Mouse (Mus musculus): ENCODE measurements around the gene Col4a1.

Gene Col4a1

DNA sequence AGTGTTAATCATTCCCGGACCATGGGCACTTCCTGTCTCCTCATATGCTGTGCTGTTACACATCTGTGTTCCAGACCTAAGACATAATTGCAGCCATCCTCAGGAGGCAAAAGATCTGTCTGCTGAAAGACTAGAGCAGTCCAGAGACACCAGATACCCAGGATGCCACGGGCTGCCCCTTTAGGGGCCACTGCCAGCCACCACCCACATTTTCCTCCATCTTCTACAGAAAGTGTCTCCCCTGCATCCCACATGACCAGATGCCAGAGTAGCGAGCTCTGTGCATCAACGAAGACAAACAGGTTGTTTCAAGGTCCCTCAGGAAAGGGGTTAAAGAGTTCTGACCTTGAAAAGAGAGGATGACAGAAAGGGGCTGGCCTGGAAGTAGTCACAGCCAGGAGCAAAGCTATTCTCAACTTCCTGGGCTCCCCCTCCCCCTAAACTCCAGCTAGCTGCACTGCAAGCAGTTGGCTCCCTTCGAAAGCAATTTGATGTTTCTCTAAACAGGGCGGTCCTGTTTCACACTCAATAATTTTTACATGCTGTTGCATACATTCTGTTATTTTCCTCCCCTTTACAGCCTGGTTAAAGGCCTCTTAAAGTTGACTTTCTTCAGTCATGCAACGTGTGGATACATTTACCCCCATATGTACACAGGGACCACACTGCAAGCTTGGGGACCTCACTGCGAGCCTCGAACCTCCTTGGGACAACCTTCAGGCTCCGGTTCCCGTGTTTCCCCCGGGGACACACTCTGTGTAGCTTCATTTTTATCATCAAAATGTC lies 13.9 kb downstream of the Col4a1 start:
- DNase-seq = peak; percentile 42 to 62

DNA sequence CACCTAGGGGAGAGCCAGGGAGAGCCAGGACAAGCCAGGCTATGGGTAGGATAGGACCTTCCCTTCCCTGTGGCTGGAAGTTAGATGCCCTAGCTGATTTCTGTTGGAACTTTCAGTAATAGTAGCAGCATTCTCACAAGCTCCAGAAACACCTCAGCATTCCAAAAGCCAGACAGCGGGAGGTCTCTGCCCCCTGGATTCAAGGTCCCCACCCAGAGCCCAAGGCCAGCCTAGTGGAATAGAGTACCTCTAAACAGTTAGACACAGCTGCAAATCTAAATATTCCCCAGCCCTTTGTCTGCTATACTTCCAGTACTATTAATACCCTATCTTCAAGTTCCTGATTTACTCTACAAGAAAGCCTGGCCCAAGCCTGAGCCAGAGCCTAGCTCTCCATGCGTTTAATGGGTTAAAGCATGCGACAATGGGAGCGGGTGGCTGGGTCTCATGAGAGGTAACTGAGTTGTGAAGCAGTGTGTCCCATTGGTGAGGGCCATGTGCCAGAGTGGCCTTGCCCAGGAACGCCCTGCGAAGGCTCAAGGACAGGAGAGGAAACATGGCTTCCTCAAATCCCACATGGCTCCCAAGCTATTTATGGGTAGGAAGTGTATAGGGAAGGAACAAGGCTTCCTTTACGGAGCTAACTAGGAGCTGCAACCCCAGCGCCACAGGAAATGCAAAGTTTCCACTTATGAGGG lies 15.3 kb downstream of the Col4a1 start:
- peak; percentile 66 to 80 for DNase-seq

GRCm38 (mm10) chr8:11296282-11296943 lies 16.2 kb downstream of the Col4a1 start:
- peak in 1 of 2 experiments; percentile 28 for DNase-seq

DNA sequence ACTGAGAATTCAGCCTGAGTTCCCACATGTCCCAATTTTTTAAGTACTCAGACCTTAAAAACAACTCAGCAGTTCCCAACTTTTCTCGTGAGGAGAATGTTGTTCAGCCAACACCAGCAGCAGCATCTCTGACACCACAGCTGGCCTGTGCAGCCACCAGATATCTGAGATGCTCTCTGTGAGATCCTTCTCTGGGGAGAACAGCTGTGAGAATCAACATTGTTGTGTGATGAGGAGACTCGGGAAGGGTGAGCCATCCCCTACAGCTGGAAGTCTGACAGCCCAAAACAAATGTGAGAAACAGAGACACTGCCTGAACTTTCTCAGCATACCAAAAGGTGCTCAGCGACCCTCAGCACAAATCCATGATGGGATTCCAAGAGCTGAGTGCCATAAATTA lies 20.0 kb downstream of the Col4a1 start:
- DNase-seq = no peak

DNA sequence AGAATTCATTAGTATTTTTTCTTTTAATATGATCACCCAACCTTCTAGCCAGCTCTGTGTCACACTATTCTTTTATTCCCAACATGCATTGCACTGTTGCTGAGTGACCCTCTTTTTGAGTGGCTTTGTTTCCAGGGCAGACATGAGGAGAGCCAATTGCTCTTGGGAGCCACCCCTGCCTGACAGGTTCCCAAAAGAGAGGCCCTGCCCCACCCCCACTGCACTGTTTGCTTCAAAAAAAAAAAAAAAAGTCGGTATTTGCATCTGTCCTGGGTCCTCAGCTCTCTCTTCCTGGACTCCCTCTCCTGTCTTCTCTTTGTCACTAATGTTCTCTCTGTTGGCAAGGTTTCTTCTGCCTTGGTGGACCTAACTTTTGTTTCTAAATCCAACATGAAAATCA lies 22.1 kb downstream of the Col4a1 start:
- peak in 1 of 2 experiments; percentile 22 for DNase-seq

DNA sequence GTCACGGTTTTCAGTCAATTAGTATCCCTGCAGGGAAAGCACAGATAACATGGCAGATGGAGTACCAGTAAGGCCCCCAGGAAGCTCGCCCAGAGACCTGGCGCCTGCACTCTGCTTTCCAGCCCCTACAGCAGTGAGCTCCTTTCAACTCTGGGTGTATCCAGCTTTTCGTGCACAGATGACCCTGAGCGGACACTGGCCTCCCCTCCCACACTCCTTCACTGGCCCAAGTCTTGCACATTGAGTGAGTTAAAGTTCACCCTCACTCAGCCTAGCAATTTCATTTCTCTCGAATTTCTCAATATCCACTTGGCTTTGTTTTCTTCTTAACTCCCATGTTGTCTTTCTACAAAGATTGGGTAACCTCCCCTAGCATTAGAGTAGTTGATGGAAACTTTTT lies 24.3 kb downstream of the Col4a1 start:
- DNase-seq = peak in 1 of 2 experiments; percentile 47

DNA sequence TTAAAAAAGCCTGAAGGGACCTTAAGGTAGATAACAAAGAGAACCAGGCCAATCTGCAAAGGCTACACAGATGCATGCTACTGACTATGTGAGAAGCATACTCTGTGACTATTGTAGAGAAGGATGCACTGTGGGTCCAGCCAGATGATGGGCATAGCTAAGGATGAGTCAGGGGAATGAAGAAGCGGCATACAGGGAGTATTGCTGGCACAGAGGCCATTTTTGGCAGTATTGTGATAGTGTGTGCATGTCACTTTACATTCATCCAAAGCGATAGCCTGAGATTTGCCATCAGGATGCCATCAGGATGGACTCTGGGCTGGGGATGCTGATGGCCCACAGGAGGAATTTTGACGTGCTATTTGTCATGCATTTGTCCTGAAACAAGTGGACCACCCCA lies 25.5 kb downstream of the Col4a1 start:
- peak in 1 of 2 experiments; percentile 5 for DNase-seq

- peak in 1 of 2 experiments; percentile 38 for DNase-seq
Measured at GRCm38 (mm10) chr8:11285437-11285836, 27.2 kb downstream of the Col4a1 start.

DNA sequence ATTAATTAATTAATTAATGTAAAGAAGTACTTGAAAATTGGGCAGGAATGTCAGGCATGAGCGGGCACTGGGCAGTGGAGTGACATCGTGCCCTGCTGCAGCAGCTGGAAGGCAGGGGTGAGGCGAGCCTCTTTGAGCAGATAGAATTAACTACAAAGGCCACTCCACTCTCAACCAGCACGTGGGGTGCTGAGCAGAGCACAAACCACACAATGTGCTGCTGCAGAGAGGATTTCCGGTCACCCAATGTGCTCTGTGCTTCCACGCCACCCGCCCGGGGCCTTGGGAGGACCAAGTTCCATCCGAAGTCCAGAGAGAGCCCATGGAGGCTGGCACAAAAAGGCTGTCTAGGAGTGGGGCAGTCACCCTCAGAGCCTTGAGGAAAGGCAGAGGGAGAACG lies 29.4 kb downstream of the Col4a1 start:
- peak; percentile 41 to 64 for DNase-seq

GRCm38 (mm10) chr8:11282696-11283095 lies 29.9 kb downstream of the Col4a1 start:
- peak in 1 of 2 experiments; percentile 2 for DNase-seq

DNA sequence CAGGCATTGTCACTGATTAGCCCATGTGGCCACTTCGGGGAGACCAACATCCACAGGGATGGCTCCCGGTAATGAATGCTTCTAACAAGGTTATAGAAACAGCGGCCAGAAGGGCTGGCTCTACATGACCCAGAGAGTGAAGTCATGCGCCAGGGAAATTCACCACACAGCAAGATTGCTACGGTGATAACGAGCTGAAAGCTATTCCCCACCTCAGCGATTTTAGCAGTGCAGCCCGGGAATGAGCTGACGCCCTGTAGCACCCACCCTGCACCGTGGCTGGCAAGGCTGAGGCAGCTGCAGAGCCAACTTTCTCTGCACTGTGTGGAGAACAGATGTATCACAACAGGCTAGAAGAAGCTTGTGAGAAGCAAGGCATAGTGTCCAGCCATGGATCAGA lies 30.5 kb downstream of the Col4a1 start:
- DNase-seq = no peak

- peak in 1 of 2 experiments; percentile 17 for DNase-seq
Measured at GRCm38 (mm10) chr8:11280721-11281268, 31.8 kb downstream of the Col4a1 start.

- DNase-seq = peak; percentile 55 to 79
Measured at GRCm38 (mm10) chr8:11279296-11279826, 33.3 kb downstream of the Col4a1 start.

DNA sequence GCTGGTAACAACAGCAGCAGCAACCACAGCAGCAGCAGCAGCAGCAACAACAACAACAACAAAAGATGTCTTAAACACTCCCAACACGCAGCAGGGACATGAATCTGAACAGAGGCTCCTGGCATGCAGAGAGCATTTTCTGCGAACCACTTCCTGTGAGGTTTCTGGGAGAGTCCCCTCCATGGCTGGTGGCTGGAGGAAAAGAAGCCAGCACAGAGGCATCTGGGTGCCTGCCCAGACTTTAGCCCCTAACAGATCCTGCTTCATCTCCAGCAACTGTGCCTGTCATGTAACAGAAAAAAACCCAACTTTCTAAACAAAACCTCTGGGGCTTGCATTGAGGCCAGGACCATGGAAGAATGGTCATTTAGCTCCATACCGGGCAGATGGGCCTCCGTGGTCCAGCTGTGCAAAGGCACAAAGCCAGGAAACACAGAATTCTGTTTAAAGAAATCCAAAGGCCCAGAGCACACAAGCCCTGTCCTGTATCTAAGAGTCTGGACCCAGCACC lies 34.5 kb downstream of the Col4a1 start:
- peak; percentile 72 to 91 for DNase-seq

DNA sequence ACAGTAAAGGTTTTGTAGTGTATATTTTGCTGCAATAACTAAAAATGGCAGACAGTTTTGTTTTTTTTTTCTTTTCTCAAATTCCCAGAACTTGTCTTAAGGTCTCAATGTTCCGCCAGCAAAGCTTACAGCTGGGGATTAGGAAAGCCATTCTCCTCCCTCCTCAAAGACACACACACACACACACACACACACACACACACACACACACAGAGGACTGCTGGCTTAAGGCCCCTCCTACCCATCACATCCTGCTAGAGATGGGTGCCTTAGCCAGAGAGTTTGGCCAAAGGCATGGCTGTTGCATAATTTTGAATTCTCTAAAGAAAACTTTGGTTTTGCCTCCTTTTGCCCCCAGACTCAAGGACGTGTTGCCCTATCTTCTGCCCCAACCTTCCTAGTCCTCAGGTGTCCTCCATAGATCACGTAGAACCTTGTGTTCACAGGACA lies 35.0 kb downstream of the Col4a1 start:
- DNase-seq = peak; percentile 47 to 68

DNA sequence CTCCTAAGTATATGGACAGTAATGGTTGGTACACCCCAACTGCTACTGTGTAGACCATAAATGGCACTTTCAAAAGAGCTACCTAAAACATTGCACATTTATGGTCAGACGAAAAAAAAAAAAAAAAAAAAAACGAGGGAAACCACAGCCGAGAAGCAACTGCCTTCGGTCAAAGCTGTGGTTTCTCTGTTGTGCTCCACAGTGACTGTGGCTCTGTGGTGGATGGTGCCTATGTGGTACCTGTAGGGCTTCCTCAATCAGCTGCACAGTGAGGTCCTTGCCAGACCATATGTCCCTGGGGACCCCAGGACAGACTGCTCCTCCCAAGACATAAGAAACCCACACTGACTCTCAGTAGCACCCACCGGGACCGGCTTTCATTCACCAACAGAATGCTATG lies 36.3 kb downstream of the Col4a1 start:
- peak in 1 of 2 experiments; percentile 16 for DNase-seq

GRCm38 (mm10) chr8:11274415-11274814 lies 38.2 kb downstream of the Col4a1 start:
- peak in 1 of 2 experiments; percentile 14 for DNase-seq

GRCm38 (mm10) chr8:11273506-11274158 lies 39.0 kb downstream of the Col4a1 start:
- DNase-seq = peak; percentile 53 to 74

GRCm38 (mm10) chr8:11272205-11272604 lies 40.4 kb downstream of the Col4a1 start:
- peak in 1 of 2 experiments; percentile 39 for DNase-seq

GRCm38 (mm10) chr8:11270826-11271225 lies 41.8 kb downstream of the Col4a1 start:
- DNase-seq = peak; percentile 51 to 75

- DNase-seq = peak in 1 of 2 experiments; percentile 14
Measured at GRCm38 (mm10) chr8:11268753-11269152, 43.9 kb downstream of the Col4a1 start.

- DNase-seq = no peak
Measured at GRCm38 (mm10) chr8:11266471-11266870, 46.2 kb downstream of the Col4a1 start.

All from lung, postnatal 4 days (tissue).